Mouse (Mus musculus) bone marrow, adult 2 months (tissue): ENCODE data around the gene Gng7.

Experiments
- CTCF ChIP-seq: fragments of 200-500 bp; IDR thresholded peaks from 2 replicates; pipeline ENCODE4 v1.5.1; 2011; ENCODE audit warnings: low read length, control low read depth; ENCODE audit not compliant: control insufficient read depth, insufficient read depth
- POLR2A ChIP-seq: fragments of 200-500 bp; IDR thresholded peaks from 2 replicates; pipeline ENCODE4 v1.6.1; 2011; ENCODE audit warnings: low read depth, mild to moderate bottlenecking, control low read depth, low read length, borderline replicate concordance; ENCODE audit not compliant: control insufficient read depth

DNA sequence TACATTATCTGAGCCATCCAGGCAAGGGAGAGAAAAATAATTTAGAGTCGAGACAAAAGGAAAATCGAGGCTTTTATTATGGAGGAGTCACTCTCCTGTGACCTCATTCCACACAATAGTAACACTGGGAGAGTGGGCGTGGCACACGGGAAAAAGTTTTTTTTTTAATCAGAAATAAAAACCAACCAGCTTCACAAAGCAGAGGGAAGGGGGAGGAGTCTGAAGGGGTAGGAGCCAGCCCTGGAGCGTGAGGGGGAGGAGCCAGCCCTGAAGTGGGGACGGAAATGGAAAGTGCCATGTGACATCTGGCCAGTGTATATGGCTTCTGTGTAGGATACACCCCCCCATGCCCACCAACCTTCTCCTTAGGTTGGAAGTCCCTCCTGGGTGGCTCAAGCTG lies 66.2 kb downstream of the Gng7 start:
- TF ChIP-seq POLR2A (no peak), CTCF (no peak)
